Mouse (Mus musculus): ENCODE results near the gene Adgrg1. TPM values are rescaled to one million over a fixed set of nuclear protein-coding genes. Genes with fewer than 3 reads are reported as not detected.
A peak's percentile ranks its signal among the peaks of the same experiment; 100 is the strongest.

Gene Adgrg1
- polyA plus RNA-seq, 1 experiment from 2014 or later: 109 TPM

DNA sequence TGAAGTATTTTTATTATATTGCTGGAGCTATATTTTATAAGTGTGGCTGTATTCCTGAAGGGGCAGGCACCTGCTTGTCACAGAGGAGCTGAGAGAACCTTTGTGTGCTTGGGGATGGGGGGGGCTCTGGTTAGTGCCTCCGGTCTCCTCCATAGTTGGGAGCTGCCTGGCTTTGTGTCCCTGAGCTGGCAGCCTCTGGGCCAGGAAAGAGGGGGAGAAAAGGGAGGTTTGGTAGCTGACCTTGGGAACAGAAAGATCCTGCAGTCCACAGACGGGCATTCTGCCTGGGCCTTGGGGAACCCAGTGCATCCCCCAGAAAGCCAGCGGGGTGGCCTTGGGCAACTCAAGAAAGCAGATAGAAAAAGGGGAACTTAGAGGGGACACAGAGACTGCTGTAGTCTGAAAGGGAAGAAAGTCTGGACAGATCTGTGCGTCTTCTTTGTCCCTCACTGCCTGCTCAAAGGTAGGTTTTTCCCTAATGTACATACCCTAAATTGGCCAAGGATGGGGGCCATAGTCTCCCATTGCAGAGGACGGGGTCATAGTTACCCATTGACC is 20.9 kb downstream of the Adgrg1 start:
- H3K9me3 ChIP-seq (replicated peaks; ENCODE audit: low read length): no peaks in the 10 kb centered on the region
- WGBS: 78% methylated on average over 5 of the region's 5 CpGs
- no peak overlapping the region for H3K9ac ChIP-seq (ENCODE audit: low read depth, low read length)
- no peak for TF ChIP-seq CTCF (IDR thresholded peaks at IDR 0.05; ENCODE audit: low read depth)
- no peaks in the 10 kb centered on the region for H3K27me3 ChIP-seq (ENCODE audit: insufficient read depth, low read length)
- no peak overlapping the region; the same call in 1 of the 2 replicates for H3K27ac ChIP-seq
- no peak overlapping the region for H3K4me3 ChIP-seq (replicated peaks; ENCODE audit: low read depth, low read length)
- no peak for ATAC-seq (replicated peaks; ENCODE audit: low FRiP score, low read depth)
- no peak for DNase-seq (ENCODE audit: low spot score)
- no peak overlapping the region for H3K4me2 ChIP-seq (ENCODE audit: low read length)
- H3K36me3 ChIP-seq (ENCODE audit: insufficient read depth, low read length): no peaks in the 10 kb centered on the region
- peaks cover 37% of the 10 kb centered on the region for H3K4me1 ChIP-seq (replicated peaks; ENCODE audit: insufficient read depth, low read length)

DNA sequence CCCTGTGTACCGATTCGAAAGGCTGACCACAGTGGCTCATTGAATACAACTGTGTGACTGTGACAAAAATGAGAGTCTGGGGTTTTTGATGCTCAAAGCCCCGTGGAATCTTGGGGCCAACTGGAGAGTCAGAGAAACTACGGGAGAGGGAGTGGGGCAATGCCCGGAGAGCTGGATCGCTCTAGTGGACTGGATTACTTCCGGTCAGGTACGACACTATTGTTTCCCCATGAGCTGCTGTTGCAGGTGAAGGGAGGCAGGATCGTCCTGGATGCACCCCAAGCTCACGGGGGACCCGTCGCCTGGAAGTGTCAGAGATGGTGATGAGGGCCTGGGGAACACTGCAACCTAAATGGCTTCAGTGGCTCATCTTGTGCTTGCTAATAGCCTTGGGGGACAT is 21.5 kb downstream of the Adgrg1 start:
- no peak for ATAC-seq (replicated peaks; ENCODE audit: low FRiP score, low read depth)
- WGBS: 76% methylated on average over 12 of the region's 12 CpGs
- peaks cover 43% of the 10 kb centered on the region for H3K4me1 ChIP-seq (replicated peaks; ENCODE audit: insufficient read depth, low read length)

DNA sequence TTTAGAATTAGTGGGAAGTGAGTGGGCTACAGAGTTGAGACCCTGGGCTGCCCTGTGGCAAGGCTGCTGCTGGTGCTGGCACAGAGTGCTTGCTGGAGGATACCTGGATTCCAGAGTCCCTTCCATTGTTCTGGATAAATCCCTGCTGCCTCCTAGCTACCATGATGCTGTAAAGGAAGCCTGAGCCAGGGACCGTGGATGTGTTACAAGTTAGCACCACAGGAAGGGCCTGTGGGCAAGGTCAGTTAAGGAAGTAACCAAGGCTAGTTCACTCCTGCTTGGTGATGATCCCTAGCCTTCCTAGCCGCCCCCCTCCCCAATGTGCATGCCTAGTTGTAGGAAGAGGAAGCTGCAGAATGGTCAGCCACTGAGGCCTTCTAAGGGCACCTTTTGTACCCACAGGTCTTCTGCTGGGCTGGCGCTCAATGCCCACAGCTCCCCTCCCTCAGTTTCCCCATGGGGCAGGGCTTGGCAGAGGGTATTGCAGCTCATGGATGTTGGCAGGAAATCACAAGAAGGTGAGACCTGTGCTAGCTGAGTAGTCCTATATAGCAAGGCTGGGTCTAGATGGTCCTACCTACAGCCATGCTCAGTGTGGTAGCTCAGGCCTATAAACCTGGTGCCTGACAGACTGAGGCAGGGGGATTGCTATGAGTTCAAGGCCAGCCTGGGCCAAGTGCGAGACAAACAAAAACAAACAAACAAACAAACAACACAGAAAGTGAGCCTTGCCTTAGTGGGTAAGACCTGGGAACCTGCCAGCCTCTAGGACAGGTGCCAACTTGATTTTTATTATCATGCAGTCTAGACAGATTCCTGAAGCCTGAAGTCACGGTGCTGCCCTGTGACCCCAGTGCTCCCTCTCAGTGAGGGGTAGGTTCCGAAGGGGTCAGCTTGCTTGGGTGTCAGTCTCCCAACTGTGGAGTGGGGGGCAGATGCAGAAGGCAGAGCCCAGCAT is 22.6 kb downstream of the Adgrg1 start:
- ATAC-seq (replicated peaks; ENCODE audit: low FRiP score, low read depth): no peak
- Histone ChIP-seq H3K9me3 (replicated peaks; ENCODE audit: low read length) (no peaks in the 10 kb centered on the region), H3K27me3 (ENCODE audit: insufficient read depth, low read length) (no peaks in the 10 kb centered on the region), H3K36me3 (ENCODE audit: insufficient read depth, low read length) (no peaks in the 10 kb centered on the region), H3K4me3 (replicated peaks; ENCODE audit: low read depth, low read length) (no peak overlapping the region), H3K4me2 (ENCODE audit: low read length) (no peak overlapping the region), H3K27ac (peak overlapping the region; percentile 78; the same call in 1 of the 2 replicates), H3K4me1 (replicated peaks; ENCODE audit: insufficient read depth, low read length) (peaks cover 33% of the 10 kb centered on the region), H3K9ac (ENCODE audit: low read depth, low read length) (no peak overlapping the region)
- 62% methylated on average over 6 of the region's 6 CpGs for WGBS
- TF ChIP-seq CTCF (IDR thresholded peaks at IDR 0.05; ENCODE audit: low read depth): no peak
- no peak for DNase-seq (ENCODE audit: low spot score)

More for the DNA sequence above, 21.5 kb downstream of the Adgrg1 start:
- no peak overlapping the region for H3K4me2 ChIP-seq (ENCODE audit: low read length)
- no peak for TF ChIP-seq CTCF (IDR thresholded peaks at IDR 0.05; ENCODE audit: low read depth)
- no peaks in the 10 kb centered on the region for H3K27me3 ChIP-seq (ENCODE audit: insufficient read depth, low read length)
- H3K27ac ChIP-seq: no peak overlapping the region
- H3K9ac ChIP-seq (ENCODE audit: low read depth, low read length): no peak overlapping the region
- no peaks in the 10 kb centered on the region for H3K9me3 ChIP-seq (replicated peaks; ENCODE audit: low read length)
- no peaks in the 10 kb centered on the region for H3K36me3 ChIP-seq (ENCODE audit: insufficient read depth, low read length)
- DNase-seq (ENCODE audit: low spot score): no peak
- H3K4me3 ChIP-seq (replicated peaks; ENCODE audit: low read depth, low read length): no peak overlapping the region

DNA sequence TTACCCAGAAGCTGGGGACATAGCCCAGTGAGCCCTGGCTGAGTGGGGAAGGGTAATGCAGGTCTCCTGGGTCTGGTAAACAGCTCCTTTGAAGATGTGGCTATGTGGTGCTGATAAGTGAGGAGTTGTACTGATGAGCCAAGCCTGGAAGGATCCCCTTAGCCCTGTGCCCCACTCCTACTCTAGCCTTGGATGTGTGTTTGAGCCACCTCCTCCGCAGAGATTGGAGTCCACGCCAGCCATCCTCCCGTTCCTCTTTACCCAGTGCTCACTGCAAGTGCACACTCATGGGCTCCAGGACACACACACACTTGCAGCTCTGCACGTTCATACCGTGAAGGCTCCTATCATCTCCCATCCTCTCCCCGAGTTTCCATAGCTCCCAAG is 23.3 kb downstream of the Adgrg1 start:
- Histone ChIP-seq H3K4me2 (ENCODE audit: low read length) (no peak overlapping the region), H3K4me3 (replicated peaks; ENCODE audit: low read depth, low read length) (no peak overlapping the region), H3K9ac (ENCODE audit: low read depth, low read length) (no peak overlapping the region), H3K27ac (peak overlapping the region; percentile 78; the same call in 1 of the 2 replicates), H3K27me3 (ENCODE audit: insufficient read depth, low read length) (no peaks in the 10 kb centered on the region), H3K4me1 (replicated peaks; ENCODE audit: insufficient read depth, low read length) (peaks cover 29% of the 10 kb centered on the region), H3K9me3 (replicated peaks; ENCODE audit: low read length) (no peaks in the 10 kb centered on the region), H3K36me3 (ENCODE audit: insufficient read depth, low read length) (no peaks in the 10 kb centered on the region)
- no peak for TF ChIP-seq CTCF (IDR thresholded peaks at IDR 0.05; ENCODE audit: low read depth)
- DNase-seq (ENCODE audit: low spot score) (no peak), ATAC-seq (replicated peaks; ENCODE audit: low FRiP score, low read depth) (no peak)
- 68% methylated on average over 6 of the region's 6 CpGs for WGBS

DNA sequence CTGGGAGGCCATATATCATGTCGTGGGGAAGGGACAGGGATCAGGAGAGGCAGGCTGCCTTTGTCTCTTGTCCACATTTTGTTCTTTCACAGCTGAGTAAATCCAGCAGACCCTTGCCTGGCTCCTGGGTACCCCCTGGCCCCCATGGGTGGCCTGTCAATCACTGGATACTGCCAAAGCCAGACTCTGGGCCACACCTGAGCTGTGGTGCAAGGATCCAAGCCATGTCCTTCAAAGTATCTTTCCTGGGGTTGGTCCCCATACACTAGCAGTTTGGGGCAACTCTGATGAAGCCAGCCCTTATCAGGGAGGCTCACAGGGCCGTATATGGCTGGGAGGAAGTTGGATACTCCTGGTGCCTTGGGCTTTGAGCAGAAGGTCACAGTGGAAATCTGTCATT is 23.9 kb downstream of the Adgrg1 start:
- Histone ChIP-seq H3K4me3 (replicated peaks; ENCODE audit: low read depth, low read length) (no peak overlapping the region), H3K27me3 (ENCODE audit: insufficient read depth, low read length) (no peaks in the 10 kb centered on the region), H3K9ac (ENCODE audit: low read depth, low read length) (no peak overlapping the region), H3K4me2 (ENCODE audit: low read length) (no peak overlapping the region), H3K4me1 (replicated peaks; ENCODE audit: insufficient read depth, low read length) (peaks cover 29% of the 10 kb centered on the region), H3K27ac (peak overlapping the region; percentile 78), H3K9me3 (replicated peaks; ENCODE audit: low read length) (no peaks in the 10 kb centered on the region), H3K36me3 (ENCODE audit: insufficient read depth, low read length) (0 out of 2 replicates have a peak, but pooled peaks cover 3% of the 10 kb centered on the region)
- DNase-seq (ENCODE audit: low spot score) (no peak), ATAC-seq (replicated peaks; ENCODE audit: low FRiP score, low read depth) (no peak)
- WGBS: 45% methylated on average over 2 of the region's 2 CpGs
- no peak for TF ChIP-seq CTCF (IDR thresholded peaks at IDR 0.05; ENCODE audit: low read depth)

DNA sequence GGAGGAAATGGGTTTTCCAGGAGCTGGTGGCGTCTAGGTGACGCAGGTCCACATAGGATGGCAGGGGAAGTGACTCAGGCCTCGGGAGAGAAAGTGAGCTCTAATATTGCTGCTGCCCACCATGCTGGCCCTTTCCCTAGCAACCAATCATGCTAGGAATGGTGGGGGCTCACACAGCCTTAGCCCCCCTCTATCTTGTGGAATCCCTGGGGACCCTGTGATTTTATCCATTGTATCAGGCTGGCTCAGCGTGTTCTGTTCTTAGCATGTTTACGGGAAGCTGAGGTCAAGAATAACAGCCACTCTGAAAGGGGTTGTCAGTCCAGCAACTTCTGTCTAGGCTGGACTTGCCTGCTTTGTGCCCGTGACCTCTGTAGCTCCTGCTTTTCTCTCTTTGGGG is 24.5 kb downstream of the Adgrg1 start:
- Histone ChIP-seq H3K4me3 (replicated peaks; ENCODE audit: low read depth, low read length) (no peak overlapping the region), H3K9ac (ENCODE audit: low read depth, low read length) (no peak overlapping the region), H3K27me3 (ENCODE audit: insufficient read depth, low read length) (no peaks in the 10 kb centered on the region), H3K4me2 (ENCODE audit: low read length) (no peak overlapping the region), H3K27ac (peak overlapping the region; percentile 78), H3K4me1 (replicated peaks; ENCODE audit: insufficient read depth, low read length) (peaks cover 29% of the 10 kb centered on the region), H3K9me3 (replicated peaks; ENCODE audit: low read length) (no peaks in the 10 kb centered on the region), H3K36me3 (ENCODE audit: insufficient read depth, low read length) (0 out of 2 replicates have a peak, but pooled peaks cover 6% of the 10 kb centered on the region)
- DNase-seq (ENCODE audit: low spot score) (peak; percentile 38), ATAC-seq (replicated peaks; ENCODE audit: low FRiP score, low read depth) (no peak)
- WGBS: 63% methylated on average over 6 of the region's 6 CpGs
- TF ChIP-seq CTCF (IDR thresholded peaks at IDR 0.05; ENCODE audit: low read depth): no peak
